Mouse (Mus musculus) erythroblast, adult 5-6 weeks (primary cell): Measurements from ENCODE around the gene Mief1. TPM values are rescaled to one million over a fixed set of nuclear protein-coding genes. Genes with fewer than 3 reads are reported as not detected.

Experiments used
- ATAC-seq: replicated peaks from 2 replicates; pipeline ENCODE4 v1.8.0; 2016; ENCODE audit warnings: moderate number of reproducible peaks, mild to moderate bottlenecking, moderate TSS enrichment, inconsistent platforms; ENCODE audit not compliant: poor library complexity, low FRiP score, severe bottlenecking
- total RNA-seq, 2 experiments: library from RNA; stranded (forward) in 1 of 2; stranded (reverse) in 1 of 2; fragments of 150-400 nt in 1 of 2; fragments of 200-764, 138-1000 nt in 1 of 2; gene quantifications; 2 replicates each; pipeline versions ENCODE4 v1.2.3 to v1.2.4; 2015 to 2017; ENCODE audit warnings: low replicate concordance in 2 of 2

Gene Mief1
- total RNA-seq, 2 experiments from 2014 or later, result 7.7 to 18.8 TPM

- peak; percentile 92 for ATAC-seq
These were observed 8.6 kb upstream of the Mief1 start for GRCm38 (mm10) chr15:80225208-80225607.

GRCm38 (mm10) chr15:80225796-80226195 lies 8.0 kb upstream of the Mief1 start:
- ATAC-seq, result peak; percentile 76

GRCm38 (mm10) chr15:80228071-80228800 lies 5.6 kb upstream of the Mief1 start:
- ATAC-seq, result no peak

GRCm38 (mm10) chr15:80232331-80232730 lies 1.5 kb upstream of the Mief1 start:
- ATAC-seq, result no peak

GRCm38 (mm10) chr15:80233053-80233452 lies 765 bp upstream of the Mief1 start:
- no peak for ATAC-seq

GRCm38 (mm10) chr15:80235535-80235934 lies 1.7 kb downstream of the Mief1 start, which contains the start of gene AC140267.1:
Gene AC140267.1 (plus strand): TSS chr15:80235835.
- no peak for ATAC-seq

GRCm38 (mm10) chr15:80248135-80248534 lies 14.3 kb downstream of the Mief1 start:
- ATAC-seq, result no peak

- no peak for ATAC-seq
These were observed 14.8 kb downstream of the Mief1 start for GRCm38 (mm10) chr15:80248596-80248995.

- ATAC-seq, result no peak
These were observed 15.9 kb downstream of the Mief1 start for GRCm38 (mm10) chr15:80249672-80250071.

- peak; percentile 32 for ATAC-seq
These were observed 16.8 kb downstream of the Mief1 start for GRCm38 (mm10) chr15:80250586-80250985.

GRCm38 (mm10) chr15:80253530-80253929 lies 19.7 kb downstream of the Mief1 start:
- ATAC-seq, result no peak

- no peak for ATAC-seq
These were observed 20.4 kb downstream of the Mief1 start for GRCm38 (mm10) chr15:80254207-80254606.

- peak; percentile 77 for ATAC-seq
These were observed 21.2 kb downstream of the Mief1 start, which contains the start of gene Atf4 for GRCm38 (mm10) chr15:80254847-80255645. Gene Atf4 (plus strand): TSS chr15:80255184.

GRCm38 (mm10) chr15:80255646-80256121 lies 21.9 kb downstream of the Mief1 start:
- ATAC-seq, result peak; percentile 34

- ATAC-seq, result no peak
These were observed 22.4 kb downstream of the Mief1 start for GRCm38 (mm10) chr15:80256242-80256641.

GRCm38 (mm10) chr15:80256656-80257601 lies 23.1 kb downstream of the Mief1 start:
- ATAC-seq, result no peak

- ATAC-seq, result no peak
These were observed 23.9 kb downstream of the Mief1 start for GRCm38 (mm10) chr15:80257602-80258239.

- ATAC-seq, result peak; percentile 59
These were observed 24.7 kb downstream of the Mief1 start for GRCm38 (mm10) chr15:80258240-80259170.
